Mouse (Mus musculus): ENCODE measurements around the gene Antxr1. TPM values are rescaled to one million over a fixed set of nuclear protein-coding genes. Genes with fewer than 3 reads are reported as not detected.
"Not testable (repeated sequence)": the region's sequence is repeated elsewhere in the genome, so short reads cannot be mapped to it uniquely, and the experiment has no call there.

Gene Antxr1
- total RNA-seq, 2 experiments from 2014 or later: 11.6 to 14.4 TPM

DNA sequence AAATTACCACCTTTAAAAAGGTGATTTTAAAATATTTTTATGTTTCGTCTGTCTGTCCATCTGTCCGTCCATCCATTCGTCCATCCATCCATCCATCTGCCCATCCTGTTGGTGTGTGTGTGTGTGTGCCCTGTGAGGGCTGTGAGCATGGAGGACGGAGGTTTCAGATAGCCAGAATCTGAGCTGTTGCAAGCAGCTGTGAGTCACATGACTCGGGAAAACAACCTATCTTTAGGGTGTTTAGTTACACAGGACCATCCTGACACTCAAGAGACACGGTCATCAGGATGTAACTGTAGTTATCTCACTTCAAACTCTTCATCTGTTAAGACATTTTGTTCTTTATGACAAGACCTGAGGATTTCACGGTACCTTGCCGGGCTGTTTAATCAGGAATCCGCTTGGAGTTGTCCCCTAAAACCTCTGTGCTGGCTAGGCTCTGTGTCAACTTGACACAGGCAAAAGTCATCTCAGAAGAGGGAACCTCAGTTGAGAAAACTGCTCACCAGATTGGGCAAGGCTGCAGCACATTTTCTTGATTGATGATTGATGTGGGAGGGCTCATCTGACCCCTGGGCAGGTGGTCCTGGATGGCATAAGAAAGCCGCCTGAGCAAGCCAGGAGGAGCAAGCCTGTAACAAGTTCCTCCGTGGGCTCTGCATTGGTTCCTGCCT, 231.4 kb downstream of the Antxr1 start, which contains the start of gene D6Ertd527e:
Gene D6Ertd527e, plus strand, starts transcription at position 624 of the 674 bp plus-strand sequence.
- DNase-seq (ENCODE audit: low spot score in 2 of 2): no peak

DNA sequence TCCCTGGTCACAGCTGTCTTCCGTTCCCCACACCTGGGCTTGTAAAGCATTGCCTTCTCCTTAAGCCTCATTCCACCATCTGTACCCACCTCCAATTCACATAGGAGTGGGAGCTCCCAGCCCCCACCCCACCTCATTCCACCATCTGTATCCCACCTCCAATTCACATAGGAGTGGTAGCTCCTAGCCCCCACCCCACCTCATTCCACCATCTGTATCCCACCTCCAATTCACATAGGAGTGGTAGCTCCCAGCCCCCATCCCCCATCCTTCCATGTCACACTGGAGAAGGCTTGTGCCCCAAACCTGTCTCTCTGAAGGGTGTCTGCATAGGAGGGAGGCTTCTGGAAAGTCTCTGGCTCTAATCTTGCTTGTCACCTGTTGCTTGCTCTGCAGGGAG, 232.3 kb downstream of the Antxr1 start:
- no peak for DNase-seq (ENCODE audit: low spot score in 2 of 2)

DNA sequence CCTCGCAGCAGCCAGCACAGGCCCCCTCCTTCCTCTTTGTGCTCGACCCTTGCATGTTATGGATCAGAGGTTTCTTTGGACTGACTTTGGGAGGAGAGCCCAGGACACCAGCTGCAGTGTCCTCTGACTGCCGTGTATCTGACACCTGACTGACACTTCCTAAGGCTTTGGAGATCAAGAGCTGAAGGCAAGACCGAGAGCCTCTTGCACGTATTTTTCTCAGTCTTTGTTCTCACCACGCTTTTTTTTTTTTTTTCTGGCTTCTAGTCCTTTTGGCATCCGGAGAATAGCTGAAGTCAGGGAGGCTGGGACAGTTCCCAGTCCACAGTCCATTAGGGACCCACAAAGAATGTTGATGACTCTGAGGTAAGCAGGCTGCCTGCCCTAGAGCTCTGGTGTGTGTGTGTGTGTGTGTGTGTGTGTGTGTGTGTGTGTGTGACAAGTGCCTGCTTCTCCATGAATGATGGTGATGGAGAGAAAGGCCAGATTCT, 233.2 kb downstream of the Antxr1 start:
- DNase-seq (ENCODE audit: low spot score in 2 of 2): no peak

DNA sequence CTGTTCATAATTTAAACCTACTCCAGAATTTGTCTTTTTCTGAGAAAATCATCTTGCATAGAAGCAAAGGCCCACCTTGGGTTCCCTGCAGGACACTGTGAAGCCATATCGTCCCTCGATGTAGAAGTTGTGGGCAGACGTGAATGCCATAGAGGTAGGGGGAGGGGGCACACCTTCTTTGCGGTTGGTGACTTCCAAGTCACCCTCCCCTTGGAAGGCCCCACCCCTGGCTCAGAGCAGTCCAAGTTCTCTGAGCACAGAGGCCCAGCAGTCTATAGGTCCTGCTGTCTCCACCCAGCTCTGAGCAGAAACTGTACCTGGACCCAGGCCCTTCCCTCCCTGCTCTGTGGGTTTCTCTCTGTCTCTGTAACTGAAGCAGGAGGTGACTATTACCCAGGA, 233.7 kb downstream of the Antxr1 start:
- DNase-seq (ENCODE audit: low spot score in 2 of 2): no peak

DNA sequence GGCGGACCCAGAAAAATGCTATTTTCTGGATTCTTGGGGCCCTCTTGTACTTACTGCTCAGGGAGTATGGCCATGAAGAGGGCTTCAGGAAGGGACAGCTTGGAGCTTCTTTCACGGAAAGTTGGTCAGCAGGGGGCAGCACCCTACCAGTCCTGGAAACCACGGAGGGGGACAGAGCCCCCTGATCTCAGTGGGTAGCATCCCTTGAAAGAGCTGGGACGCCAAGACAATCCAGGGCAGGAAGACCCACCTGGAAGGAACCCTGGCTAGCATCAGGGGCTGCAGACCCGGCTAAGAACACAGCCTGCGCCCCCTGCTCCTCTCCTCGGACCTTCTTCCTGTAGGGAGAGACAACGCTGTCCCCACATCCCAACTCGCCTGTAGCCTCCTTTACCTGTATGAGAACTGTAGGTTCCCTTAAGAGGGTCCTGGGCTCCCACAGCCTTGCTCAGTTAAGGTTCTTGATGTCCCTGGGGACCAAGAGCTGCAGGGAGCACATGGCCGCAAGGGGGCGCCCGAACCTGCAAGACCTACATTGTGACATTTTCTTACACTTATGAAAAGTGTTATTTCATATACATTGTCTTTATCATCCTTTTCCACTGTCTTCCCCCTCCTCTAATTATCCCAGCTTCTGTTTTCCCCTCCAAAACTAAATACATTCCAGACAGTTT, 234.2 kb downstream of the Antxr1 start:
- peak; percentile 90 to 97 for DNase-seq (ENCODE audit: low spot score in 2 of 2)

DNA sequence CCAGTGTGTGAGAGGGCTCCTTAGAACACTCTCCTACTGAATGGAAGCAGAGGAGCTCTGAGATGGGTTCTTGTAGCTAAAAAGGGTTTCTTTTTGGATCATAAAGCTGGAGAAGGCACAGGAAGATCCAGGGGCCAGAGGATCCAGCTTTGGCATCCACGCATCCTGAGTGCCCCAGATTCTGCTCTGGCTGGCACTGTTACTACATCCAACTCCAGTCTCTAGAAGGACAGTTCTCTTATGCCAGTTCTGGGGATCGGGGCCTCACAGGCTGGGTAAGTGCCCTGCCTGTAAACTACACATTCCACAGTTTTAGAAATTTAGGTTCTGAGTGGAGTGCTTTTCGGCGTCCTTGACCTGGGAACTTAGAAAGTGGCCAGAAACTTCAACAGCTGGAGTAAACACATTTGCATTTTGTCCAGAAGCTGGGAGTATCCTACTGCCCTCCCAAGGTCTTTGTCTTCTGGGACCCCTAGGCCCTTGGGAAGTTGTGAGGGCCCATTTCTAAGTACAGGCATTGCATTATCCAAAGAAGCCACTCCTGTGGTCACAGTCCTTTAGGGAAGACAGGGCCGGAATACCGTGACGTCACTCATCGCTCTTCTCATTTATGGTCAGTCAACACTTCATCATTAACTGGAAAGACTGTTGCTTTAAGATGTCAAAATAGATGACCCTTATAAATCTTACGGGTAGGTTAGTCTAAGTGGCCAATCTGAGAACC, 235.2 kb downstream of the Antxr1 start:
- DNase-seq (ENCODE audit: low spot score in 2 of 2): no peak

DNA sequence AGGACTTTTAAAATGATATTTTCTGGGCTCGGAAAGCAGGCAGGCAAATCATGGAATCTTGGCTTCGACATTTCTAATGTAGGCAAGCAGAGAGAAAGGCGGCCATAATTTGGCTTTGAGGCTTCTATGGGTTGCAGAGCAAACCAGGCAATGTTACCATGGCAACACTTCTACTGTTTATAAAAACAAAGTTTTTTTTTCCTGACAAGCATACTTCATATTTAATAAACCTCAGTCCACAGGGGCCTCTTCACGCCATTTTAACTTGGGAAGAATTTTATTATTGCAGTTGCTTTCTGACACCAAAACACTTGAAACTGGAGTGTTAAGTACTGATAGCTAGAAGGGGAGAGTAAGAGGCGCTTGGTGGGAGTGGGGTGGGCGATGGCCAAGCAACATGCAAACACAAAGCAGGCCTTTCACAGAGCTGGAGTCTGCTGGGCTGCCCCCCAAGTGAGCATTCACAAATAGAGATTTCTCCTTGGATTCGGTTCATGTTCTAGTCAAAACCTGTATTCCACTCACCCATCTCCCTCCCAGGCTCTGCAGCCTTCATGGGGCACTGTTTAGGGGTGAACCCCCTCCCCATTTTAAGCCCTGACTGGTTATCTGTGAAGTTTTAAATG, 235.8 kb downstream of the Antxr1 start:
- DNase-seq (ENCODE audit: low spot score in 2 of 2): no peak

DNA sequence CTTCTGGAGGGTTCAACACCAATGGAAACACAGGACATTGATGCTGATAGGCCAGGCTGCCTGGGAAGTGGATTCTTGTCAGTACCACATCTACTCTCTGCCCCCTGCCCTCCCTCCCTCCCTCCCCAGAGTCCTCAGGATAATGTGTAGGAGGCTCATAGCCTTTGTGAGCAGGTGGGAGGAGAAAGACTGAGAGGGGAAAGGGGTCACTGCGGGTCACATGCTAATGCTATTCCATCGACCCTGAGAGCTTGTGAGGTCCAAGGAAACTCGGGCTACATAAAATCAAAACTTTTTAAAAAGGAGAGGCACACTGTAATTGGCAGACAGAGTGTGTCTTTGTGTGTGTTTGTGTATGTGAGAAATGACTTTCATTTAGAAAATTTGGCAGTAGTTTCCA, 236.4 kb downstream of the Antxr1 start:
- DNase-seq (ENCODE audit: low spot score in 2 of 2): no peak

DNA sequence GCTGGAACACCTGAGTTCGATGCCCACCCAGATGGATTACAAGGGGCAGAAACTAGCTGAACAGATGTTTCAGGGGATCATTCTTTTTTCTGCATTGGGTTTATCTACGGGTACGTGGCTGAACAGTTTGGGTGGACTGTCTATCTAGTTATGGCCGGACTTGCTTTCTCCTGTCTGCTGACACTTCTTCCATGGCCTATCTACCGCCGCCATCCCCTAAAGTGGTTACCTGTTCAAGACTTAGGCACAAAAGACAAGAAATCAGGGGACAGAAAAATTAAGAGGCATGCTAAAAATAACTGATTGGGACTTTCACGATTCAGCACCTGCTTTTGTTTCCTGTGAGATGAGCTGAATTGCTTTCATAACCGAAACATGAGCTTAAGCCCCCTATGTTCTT, 242.0 kb downstream of the Antxr1 start:
- not testable (repeated sequence) for DNase-seq (ENCODE audit: low spot score in 2 of 2)

DNA sequence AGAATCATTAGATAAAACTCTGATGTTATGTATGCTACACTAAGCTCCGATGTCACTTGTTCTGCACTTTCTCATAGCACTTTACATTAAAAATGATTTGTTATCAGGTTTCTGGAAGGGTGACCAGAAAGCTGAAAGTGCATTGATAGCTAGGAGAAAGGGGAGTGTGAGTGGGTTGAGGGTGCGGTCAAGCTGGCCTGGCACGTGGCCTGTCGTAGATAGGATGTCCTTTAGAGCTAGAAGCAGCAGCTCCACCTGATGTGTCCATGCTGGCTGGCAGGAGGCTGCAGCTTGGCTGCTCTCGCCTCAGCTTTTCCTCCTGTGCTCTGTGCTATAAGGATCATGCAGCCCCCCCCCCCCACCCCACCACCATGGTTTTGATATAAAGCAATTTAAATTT, 243.1 kb downstream of the Antxr1 start:
- DNase-seq (ENCODE audit: low spot score in 2 of 2): no peak

DNA sequence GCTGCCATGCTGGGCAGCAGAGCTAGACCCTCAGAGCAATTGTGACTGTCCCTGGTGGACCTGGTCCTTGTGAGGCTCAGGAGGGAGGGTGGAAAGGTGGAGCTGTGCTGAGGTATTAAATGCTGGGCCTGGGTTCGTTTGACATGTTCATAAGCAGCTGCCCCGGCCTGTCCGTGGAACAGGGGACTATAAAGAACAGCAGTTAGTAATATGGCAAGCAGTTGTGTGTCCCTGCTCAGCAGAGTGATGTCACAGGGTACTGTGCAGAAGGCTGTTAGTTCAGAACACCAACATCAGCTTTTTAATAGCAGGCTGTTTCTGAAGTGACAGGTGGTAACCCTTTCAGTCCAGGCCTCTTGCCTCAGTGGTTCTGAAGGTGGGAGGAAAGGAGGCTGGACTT, 244.7 kb downstream of the Antxr1 start:
- DNase-seq (ENCODE audit: low spot score in 2 of 2): no peak

DNA sequence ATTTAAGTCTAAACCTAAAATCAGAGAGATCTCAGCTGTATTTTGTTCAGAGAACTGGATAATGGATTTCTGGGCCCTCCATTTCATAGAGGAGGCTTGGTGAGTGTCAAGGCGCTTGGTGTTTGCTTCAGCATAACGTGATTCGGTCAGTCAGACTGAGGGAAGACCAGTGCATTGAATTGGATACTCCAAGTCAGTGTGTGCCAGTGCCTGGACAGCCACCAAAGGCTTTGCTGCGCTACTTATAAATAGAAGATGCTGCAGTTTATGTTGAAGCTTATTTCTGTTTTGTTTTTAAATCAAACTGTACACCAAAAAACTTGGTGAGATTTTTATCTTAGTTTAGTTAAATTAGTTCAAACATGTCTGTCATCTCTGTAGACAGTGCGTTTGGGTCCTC, 247.3 kb downstream of the Antxr1 start:
- DNase-seq (ENCODE audit: low spot score in 2 of 2): no peak

DNA sequence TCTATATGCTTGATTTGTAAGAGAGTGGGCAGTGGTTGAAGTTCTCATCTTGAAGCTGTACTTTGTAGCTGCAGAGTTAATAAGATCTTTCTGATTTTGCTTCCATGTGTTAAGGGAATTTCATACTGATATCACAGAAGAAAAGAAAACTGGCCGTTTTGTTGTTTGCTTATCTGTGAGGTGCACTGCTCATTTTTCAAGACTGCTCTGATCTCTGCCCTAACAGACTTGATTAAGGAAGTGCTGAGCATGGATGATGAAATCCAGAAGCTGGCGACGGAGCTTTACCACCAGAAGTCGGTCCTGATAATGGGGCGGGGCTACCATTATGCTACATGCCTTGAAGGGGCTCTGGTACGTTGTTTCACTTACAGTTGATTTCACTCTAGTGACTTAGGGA, 250.6 kb downstream of the Antxr1 start:
- DNase-seq (ENCODE audit: low spot score in 2 of 2): no peak

Other genes starting within 250 kb of the Antxr1 start
- not detected for gene D6Ertd527e, start 231.1 kb downstream of the Antxr1 start, total RNA-seq (2021)
- not detected for gene Gkn1, start 15.1 kb upstream of the Antxr1 start, total RNA-seq (2021)
- not detected for gene Gkn2, start 37.5 kb upstream of the Antxr1 start, total RNA-seq (2021)
- gene Gkn3, start 53.1 kb upstream of the Antxr1 start, total RNA-seq (2021): 1 to 10 TPM; 3.7 to 4.0 TPM
- not detected for gene Bmp10, start 93.2 kb upstream of the Antxr1 start, total RNA-seq (2021)
- gene Arhgap25, start 197.4 kb upstream of the Antxr1 start, total RNA-seq (2021): 10 to 100 TPM in 1 of 2 experiments, 1 to 10 TPM in 1; 8.1 to 10.8 TPM

Measured in left cerebral cortex, adult 18-20 months (tissue).